Mouse (Mus musculus): Measurements from ENCODE around the gene Vsnl1.

The Vsnl1 gene

GRCm38 (mm10) chr12:11436497-11437265 lies at the start of gene Vsnl1:
Vsnl1 (minus strand) TSS chr12:11436613.
- no peak for DNase-seq (ENCODE audit: extremely low read depth, low read depth)

- DNase-seq (ENCODE audit: extremely low read depth, low read depth) = no peak
Observed at GRCm38 (mm10) chr12:11456632-11457031, 20.2 kb upstream of the Vsnl1 start.

- DNase-seq (ENCODE audit: extremely low read depth, low read depth) = no peak
Observed at GRCm38 (mm10) chr12:11456213-11456612, 19.8 kb upstream of the Vsnl1 start.

- no peak for DNase-seq (ENCODE audit: extremely low read depth, low read depth)
Observed at GRCm38 (mm10) chr12:11455549-11456194, 19.3 kb upstream of the Vsnl1 start, which contains the start of gene Rad51ap2. Rad51ap2 (plus strand) TSS chr12:11456079.

GRCm38 (mm10) chr12:11454146-11454545 lies 17.7 kb upstream of the Vsnl1 start:
- DNase-seq (ENCODE audit: extremely low read depth, low read depth) = no peak

GRCm38 (mm10) chr12:11437907-11438447 lies 1.6 kb upstream of the Vsnl1 start:
- DNase-seq (ENCODE audit: extremely low read depth, low read depth) = no peak

- no peak for DNase-seq (ENCODE audit: extremely low read depth, low read depth)
Observed at GRCm38 (mm10) chr12:11437266-11437906, 973 bp upstream of the Vsnl1 start.

- no peak for DNase-seq (ENCODE audit: extremely low read depth, low read depth)
Observed at GRCm38 (mm10) chr12:11436023-11436350, 426 bp downstream of the Vsnl1 start.

- no peak for DNase-seq (ENCODE audit: extremely low read depth, low read depth)
Observed at GRCm38 (mm10) chr12:11435246-11436022, 979 bp downstream of the Vsnl1 start.

- no peak for DNase-seq (ENCODE audit: extremely low read depth, low read depth)
Observed at GRCm38 (mm10) chr12:11434446-11434845, 2.0 kb downstream of the Vsnl1 start.

GRCm38 (mm10) chr12:11433716-11434115 lies 2.7 kb downstream of the Vsnl1 start:
- no peak for DNase-seq (ENCODE audit: extremely low read depth, low read depth)

GRCm38 (mm10) chr12:11433126-11433525 lies 3.3 kb downstream of the Vsnl1 start:
- DNase-seq (ENCODE audit: extremely low read depth, low read depth) = no peak

- DNase-seq (ENCODE audit: extremely low read depth, low read depth) = no peak
Observed at GRCm38 (mm10) chr12:11427396-11427795, 9.0 kb downstream of the Vsnl1 start.

GRCm38 (mm10) chr12:11418112-11418511 lies 18.3 kb downstream of the Vsnl1 start:
- DNase-seq (ENCODE audit: extremely low read depth, low read depth) = no peak

- no peak for DNase-seq (ENCODE audit: extremely low read depth, low read depth)
Observed at GRCm38 (mm10) chr12:11407679-11408078, 28.7 kb downstream of the Vsnl1 start.

GRCm38 (mm10) chr12:11398791-11399190 lies 37.6 kb downstream of the Vsnl1 start:
- DNase-seq (ENCODE audit: extremely low read depth, low read depth) = no peak

GRCm38 (mm10) chr12:11397029-11397428 lies 39.4 kb downstream of the Vsnl1 start:
- DNase-seq (ENCODE audit: extremely low read depth, low read depth) = no peak

- DNase-seq (ENCODE audit: extremely low read depth, low read depth) = no peak
Observed at GRCm38 (mm10) chr12:11395470-11395869, 40.9 kb downstream of the Vsnl1 start.

GRCm38 (mm10) chr12:11392525-11392924 lies 43.9 kb downstream of the Vsnl1 start:
- DNase-seq (ENCODE audit: extremely low read depth, low read depth) = no peak

GRCm38 (mm10) chr12:11391244-11391949 lies 45.0 kb downstream of the Vsnl1 start:
- no peak for DNase-seq (ENCODE audit: extremely low read depth, low read depth)

GRCm38 (mm10) chr12:11389141-11389540 lies 47.3 kb downstream of the Vsnl1 start:
- no peak for DNase-seq (ENCODE audit: extremely low read depth, low read depth)

All from MEL-GATA-1-ER (cell line).